Mouse (Mus musculus) liver, embryonic 14.5 days (tissue): ENCODE results near the gene AC124108.1. TPM values are rescaled to one million over a fixed set of nuclear protein-coding genes. Genes with fewer than 3 reads are reported as not detected.

Experiments
- ATAC-seq: fragments of 200-750 bp; cut with Nextera tagmentation; 2 replicates; pipeline ENCODE4 v1.8.0; 2017; ENCODE audit warnings: moderate number of reproducible peaks, mild to moderate bottlenecking, moderate library complexity; ENCODE audit not compliant: insufficient read depth
- DNase-seq, 3 experiments: peaks; one replicate each; pipeline ENCODE4 v3.0.0-alpha.2; 2012 to 2013; ENCODE audit warnings: low read depth in 3 of 3, low spot score in 3 of 3
- H3K27ac ChIP-seq: fragments of 300-500 bp; sonication (generic); 2 replicates; pipeline ENCODE4 v1.5.1; 2014; ENCODE audit warnings: moderate library complexity, mild to moderate bottlenecking, control low read depth, inconsistent platforms
- H3K27me3 ChIP-seq: fragments of 300-500 bp; sonication (generic); 2 replicates; pipeline ENCODE4 v1.6.1; 2014; ENCODE audit warnings: mild to moderate bottlenecking, low read length, moderate library complexity; ENCODE audit not compliant: control insufficient read depth, insufficient read depth
- H3K36me3 ChIP-seq: fragments of 300-500 bp; sonication (generic); replicated peaks from 2 replicates; pipeline ENCODE4 v1.6.1; 2014; ENCODE audit warnings: low read depth; ENCODE audit not compliant: control insufficient read depth, insufficient read depth
- H3K4me1 ChIP-seq, 2 experiments: fragments of 200-500 bp in 1 of 2; fragments of 300-500 bp in 1 of 2; sonication (generic) in 1 of 2; replicated peaks; 2 replicates each; pipeline ENCODE4 v1.6.1; 2012 to 2014; ENCODE audit warnings: antibody characterized with exemption in 1 of 2, inconsistent platforms in 1 of 2, low read length in 1 of 2; ENCODE audit not compliant: control insufficient read depth in 2 of 2, insufficient read depth in 2 of 2
- H3K4me2 ChIP-seq: fragments of 300-500 bp; sonication (generic); 2 replicates; pipeline ENCODE4 v1.6.1; 2014; ENCODE audit warnings: low read depth, mild to moderate bottlenecking, control low read depth, moderate library complexity
- H3K4me3 ChIP-seq, 2 experiments: fragments of 200-500 bp in 1 of 2; fragments of 300-500 bp in 1 of 2; sonication (generic) in 1 of 2; 2 replicates each; pipeline ENCODE4 v1.5.1; 2012 to 2014; ENCODE audit warnings: low read depth in 2 of 2, low read length in 2 of 2, mild to moderate bottlenecking in 2 of 2, control low read depth in 1 of 2, inconsistent platforms in 1 of 2, moderate library complexity in 1 of 2; ENCODE audit not compliant: insufficient read depth in 1 of 2
- H3K9ac ChIP-seq: fragments of 300-500 bp; sonication (generic); replicated peaks from 2 replicates; pipeline ENCODE4 v1.6.1; 2014; ENCODE audit warnings: mild to moderate bottlenecking, control low read depth, moderate library complexity
- H3K9me3 ChIP-seq: fragments of 300-500 bp; sonication (generic); 2 replicates; pipeline ENCODE4 v1.6.1; 2016; ENCODE audit warnings: low read length, mixed read lengths; ENCODE audit not compliant: control insufficient read depth
- CTCF ChIP-seq: IDR thresholded peaks from 2 replicates; pipeline ENCODE4 v1.5.1; 2016; ENCODE audit warnings: antibody characterized with exemption, low read depth, control low read depth
- EP300 ChIP-seq: IDR thresholded peaks from 2 replicates; pipeline ENCODE4 v1.6.1; 2016; ENCODE audit warnings: antibody characterized with exemption, low read depth
- WGBS: fragments of 180-500 bp; shearing (Covaris S2); extraction: QIAGEN DNeasy Blood & Tissue Kit; methylation state at CpG from one replicate; pipeline ENCODE4 v1.1.7; 2014; ENCODE audit not compliant: insufficient replicate concordance; 5-methylcytosine and 5-hydroxymethylcytosine counted together
- polyA plus RNA-seq, 2 experiments: library from polyadenylated mRNA; depleted of rRNA in 1 of 2; stranded (reverse) in 1 of 2; unstranded in 1 of 2; fragments of >200 nt; fragmentation: Nextera tagmentation in 1 of 2; extraction: Ambion mirVana in 1 of 2; gene quantifications; 2 replicates each; pipeline versions ENCODE4 v1.2.1 to v1.2.3; 2012 to 2014

Gene AC124108.1
- polyA plus RNA-seq, 2 experiments: not detected

- Histone ChIP-seq H3K4me3 (no peak overlapping the region), H3K9me3 (no peaks in the 10 kb centered on the region), H3K27ac (no peak overlapping the region), H3K36me3 (no peaks in the 10 kb centered on the region), H3K4me1 (no peaks in the 10 kb centered on the region), H3K9ac (no peak overlapping the region), H3K27me3 (no peaks in the 10 kb centered on the region; the same call in 1 of the 2 replicates), H3K4me2 (no peak overlapping the region)
- DNase-seq (no peak), ATAC-seq (no peak)
- no peak for TF ChIP-seq EP300
- TF ChIP-seq CTCF: no peak
- 49% methylated on average over 3 of the region's 3 CpGs for WGBS
Observed at GRCm38 (mm10) chr1:132144837-132145236, 46.4 kb upstream of the AC124108.1 start.

- TF ChIP-seq CTCF (no peak), EP300 (no peak)
- Histone ChIP-seq H3K27me3 (no peaks in the 10 kb centered on the region), H3K4me1 (peaks cover 0 to 2% of the 10 kb centered on the region in 2 experiments; a peak in 1 of 4 replicates), H3K9me3 (no peaks in the 10 kb centered on the region), H3K4me3 (no peak overlapping the region), H3K9ac (no peak overlapping the region), H3K36me3 (no peaks in the 10 kb centered on the region), H3K27ac (no peak overlapping the region), H3K4me2 (no peak overlapping the region)
- no peak for ATAC-seq
- DNase-seq: no peak
- WGBS: 65% methylated on average over 8 of the region's 8 CpGs
Observed at GRCm38 (mm10) chr1:132145973-132146685, 45.1 kb upstream of the AC124108.1 start.

- 24% methylated on average over 2 of the region's 2 CpGs for WGBS
Observed at GRCm38 (mm10) chr1:132149410-132149809, 41.8 kb upstream of the AC124108.1 start.

GRCm38 (mm10) chr1:132150171-132150570 lies 41.1 kb upstream of the AC124108.1 start:
- Histone ChIP-seq H3K4me1 (peaks cover 0 to 2% of the 10 kb centered on the region in 2 experiments; a peak in 1 of 4 replicates), H3K27ac (no peak overlapping the region), H3K4me2 (no peak overlapping the region), H3K27me3 (no peaks in the 10 kb centered on the region), H3K9me3 (no peaks in the 10 kb centered on the region), H3K9ac (no peak overlapping the region), H3K4me3 (no peak overlapping the region), H3K36me3 (no peaks in the 10 kb centered on the region)
- DNase-seq (no peak), ATAC-seq (no peak)
- WGBS: 15% methylated on average over 1 of the region's 1 CpGs
- no peak for TF ChIP-seq EP300
- no peak for TF ChIP-seq CTCF

More at GRCm38 (mm10) chr1:132149410-132149809, 41.8 kb upstream of the AC124108.1 start:
- no peak for DNase-seq
- no peak overlapping the region for H3K9ac ChIP-seq
- H3K27ac ChIP-seq: no peak overlapping the region
- H3K4me3 ChIP-seq: no peak overlapping the region
- H3K27me3 ChIP-seq: no peaks in the 10 kb centered on the region
- ATAC-seq: no peak
- peaks cover 0 to 2% of the 10 kb centered on the region in 2 experiments; a peak in 1 of 4 replicates for H3K4me1 ChIP-seq
- no peaks in the 10 kb centered on the region for H3K36me3 ChIP-seq
- no peaks in the 10 kb centered on the region for H3K9me3 ChIP-seq
- TF ChIP-seq CTCF (no peak), EP300 (no peak)
- no peak overlapping the region for H3K4me2 ChIP-seq

- WGBS: 57% methylated on average over 15 of the region's 15 CpGs
- Histone ChIP-seq H3K4me3 (no peak overlapping the region), H3K9ac (no peak overlapping the region), H3K4me1 (peaks cover 0 to 2% of the 10 kb centered on the region in 2 experiments; a peak in 1 of 4 replicates), H3K36me3 (no peaks in the 10 kb centered on the region), H3K27me3 (no peaks in the 10 kb centered on the region), H3K27ac (no peak overlapping the region), H3K4me2 (no peak overlapping the region), H3K9me3 (no peaks in the 10 kb centered on the region)
- DNase-seq: no peak
- TF ChIP-seq EP300 (no peak), CTCF (no peak)
- no peak for ATAC-seq
Observed at GRCm38 (mm10) chr1:132150817-132151601, 40.2 kb upstream of the AC124108.1 start.
